Mouse (Mus musculus): ENCODE results near the gene Tnr.
A peak's percentile ranks its signal among the peaks of the same experiment; 100 is the strongest.

Gene Tnr

DNA sequence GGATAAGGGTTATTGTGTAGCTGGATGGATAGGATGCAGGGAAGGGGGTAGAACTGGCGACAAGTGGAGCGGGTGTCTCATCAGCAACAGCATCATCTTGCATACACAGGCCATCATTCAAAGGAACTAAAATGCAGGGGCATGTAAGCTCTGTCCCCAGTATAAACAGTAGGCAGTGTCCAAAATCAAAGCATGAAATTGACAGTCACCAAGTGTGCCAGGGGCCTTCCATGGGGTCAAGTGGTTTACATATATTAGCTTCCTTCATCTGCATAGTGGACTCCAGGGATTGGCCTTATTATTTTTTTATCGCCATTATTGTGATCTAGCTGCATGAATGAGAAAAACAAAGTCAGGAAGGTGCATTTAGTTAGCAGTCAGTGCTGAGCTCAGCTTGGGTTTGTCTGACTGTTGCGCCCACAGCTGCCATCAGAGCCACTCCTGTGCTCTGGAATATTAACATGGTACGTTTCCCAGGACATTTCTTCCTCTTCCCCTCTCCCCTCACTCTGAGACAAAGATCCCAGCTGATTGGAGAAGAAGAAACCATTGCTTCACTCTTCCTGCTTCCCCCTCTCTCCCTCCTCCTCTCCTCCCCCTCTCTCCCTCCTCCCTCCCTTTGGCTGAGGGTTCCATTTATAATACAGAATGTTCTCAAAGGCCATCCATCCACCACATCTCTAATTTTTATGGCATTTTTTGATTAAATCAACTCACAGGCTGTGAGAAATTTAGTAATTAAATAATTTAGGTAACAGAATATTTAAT, 106.4 kb downstream of the Tnr start:
- no peak for DNase-seq (ENCODE audit: low spot score)

DNA sequence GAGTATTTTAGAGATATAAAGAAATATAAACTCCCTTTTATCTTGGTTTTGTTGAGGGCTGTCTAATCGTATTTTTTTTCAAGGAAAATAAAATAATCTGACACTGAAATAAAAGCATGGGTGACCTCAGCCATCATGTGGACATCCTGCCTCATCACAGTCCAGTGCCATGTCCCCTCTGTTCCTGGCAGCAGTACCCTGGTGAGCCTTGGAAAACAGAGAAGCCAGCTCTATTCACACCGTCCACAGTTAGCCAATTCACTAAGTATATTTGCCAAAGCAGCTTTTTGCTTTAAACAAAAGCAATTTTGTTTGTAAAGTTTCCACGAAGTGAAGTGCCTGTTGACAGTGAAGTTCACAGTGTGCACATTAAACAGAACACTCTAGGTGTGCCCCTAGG, 109.0 kb downstream of the Tnr start:
- no peak for DNase-seq (ENCODE audit: low spot score)

DNA sequence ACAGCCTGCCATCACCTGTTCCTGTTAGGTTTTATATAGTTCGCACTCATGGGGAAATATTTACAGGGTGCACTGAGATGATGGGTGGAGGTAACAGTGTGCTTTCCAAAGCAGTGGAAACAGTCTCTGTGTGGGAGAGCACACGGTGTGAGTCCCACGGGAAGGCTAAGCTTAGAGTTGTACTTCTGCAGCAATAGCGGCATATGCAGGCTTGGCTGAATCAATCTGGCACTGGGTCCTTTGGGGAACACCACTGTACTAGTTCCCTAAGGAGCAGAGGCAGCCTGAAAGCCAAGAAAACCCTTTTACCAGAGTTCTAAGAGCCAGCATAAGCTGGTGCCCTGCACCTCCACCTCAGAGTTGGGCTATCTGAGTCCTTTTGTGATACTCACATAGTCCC, 115.8 kb downstream of the Tnr start:
- no peak for DNase-seq (ENCODE audit: low spot score)

DNA sequence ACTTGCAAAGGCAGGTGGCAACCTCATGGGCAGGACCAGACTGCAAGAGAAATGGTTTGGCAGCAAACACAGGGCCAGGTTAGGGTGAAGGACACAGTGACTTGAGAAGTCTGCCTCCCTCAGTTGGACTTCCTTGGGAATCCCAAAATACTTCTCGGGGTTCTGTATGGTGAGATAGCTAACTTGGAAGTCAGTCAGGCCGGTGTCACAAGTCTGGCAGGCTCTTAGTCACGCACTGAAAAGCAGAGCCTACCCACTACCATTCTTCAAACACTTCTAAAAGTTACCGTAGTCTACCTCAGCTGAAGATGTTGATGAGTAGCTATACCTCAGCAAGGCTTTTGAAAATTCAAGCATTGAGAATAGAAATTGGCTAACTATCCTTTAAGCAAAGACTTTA, 122.2 kb downstream of the Tnr start:
- no peak for DNase-seq (ENCODE audit: low spot score)

DNA sequence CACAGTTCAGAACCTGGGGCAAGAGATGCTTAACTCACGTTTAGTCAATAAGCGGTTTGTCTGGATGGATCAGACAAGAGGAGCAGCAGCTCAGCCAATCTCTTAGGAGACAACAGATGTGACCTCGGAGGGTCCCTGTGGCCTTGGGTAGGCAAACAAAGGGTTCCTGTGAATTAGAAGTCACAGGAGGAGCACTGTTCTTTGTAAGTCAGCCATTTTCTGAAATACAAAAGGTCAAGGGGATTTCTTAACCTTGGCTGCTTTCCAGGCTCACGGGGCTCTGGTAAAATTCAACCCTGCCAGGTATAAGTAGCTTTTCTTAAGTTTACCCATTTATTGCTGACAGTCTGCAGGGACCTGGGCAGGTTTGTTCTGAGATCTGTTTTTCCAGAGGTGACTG, 126.9 kb downstream of the Tnr start:
- DNase-seq (ENCODE audit: low spot score) = peak; percentile 27

DNA sequence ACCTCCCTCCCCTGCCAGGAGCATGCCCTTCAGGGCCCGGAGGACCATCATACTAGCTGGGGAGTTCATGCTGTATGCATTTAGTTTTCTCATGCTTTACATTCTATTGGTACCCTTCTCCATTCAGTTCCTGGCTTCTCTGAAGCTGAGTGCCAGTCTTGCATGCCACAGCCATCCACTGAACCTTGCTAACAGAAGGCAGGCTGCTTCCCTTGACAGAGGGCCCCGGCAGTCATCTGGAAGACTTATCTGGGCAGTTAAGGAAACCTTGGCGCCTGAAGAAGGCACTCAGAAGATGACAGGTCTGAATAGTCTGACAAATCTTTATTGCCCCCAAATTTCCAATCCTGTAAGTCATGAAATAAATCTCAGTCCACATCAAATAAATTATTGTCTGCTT, 131.7 kb downstream of the Tnr start:
- DNase-seq (ENCODE audit: low spot score) = no peak

DNA sequence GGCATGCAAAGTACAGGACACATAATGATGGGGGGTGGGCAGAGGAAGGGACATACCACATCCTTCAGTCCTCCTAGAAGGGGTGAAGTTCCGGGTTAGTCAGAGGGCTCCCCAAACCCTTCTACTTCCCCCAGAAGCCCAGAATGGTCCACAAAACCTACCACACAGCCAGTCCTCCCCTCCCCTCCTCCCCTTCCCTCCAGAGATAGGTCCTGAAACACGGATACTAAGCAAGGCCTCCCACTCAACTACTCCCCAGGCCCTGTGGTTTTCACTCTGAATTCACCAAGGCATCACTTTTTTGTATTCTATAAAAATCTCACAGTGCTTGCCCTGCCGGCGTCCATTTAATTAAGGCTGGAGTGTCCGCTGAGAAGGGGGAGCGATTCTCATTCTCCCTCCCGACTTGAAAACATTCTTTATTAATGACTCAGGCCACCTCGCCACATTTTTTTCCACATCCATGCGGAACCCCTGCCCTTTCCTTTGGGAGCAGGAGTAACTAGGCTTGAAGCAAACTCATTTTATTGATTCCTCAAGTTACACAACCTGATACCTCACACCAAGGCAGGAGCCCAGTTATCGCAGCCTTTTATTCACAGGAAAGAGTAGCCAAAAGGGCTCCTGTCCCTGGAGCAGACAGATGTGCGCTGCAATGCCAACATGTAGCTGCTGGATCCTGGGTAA, 134.4 kb downstream of the Tnr start:
- peak; percentile 8 for DNase-seq (ENCODE audit: low spot score)

DNA sequence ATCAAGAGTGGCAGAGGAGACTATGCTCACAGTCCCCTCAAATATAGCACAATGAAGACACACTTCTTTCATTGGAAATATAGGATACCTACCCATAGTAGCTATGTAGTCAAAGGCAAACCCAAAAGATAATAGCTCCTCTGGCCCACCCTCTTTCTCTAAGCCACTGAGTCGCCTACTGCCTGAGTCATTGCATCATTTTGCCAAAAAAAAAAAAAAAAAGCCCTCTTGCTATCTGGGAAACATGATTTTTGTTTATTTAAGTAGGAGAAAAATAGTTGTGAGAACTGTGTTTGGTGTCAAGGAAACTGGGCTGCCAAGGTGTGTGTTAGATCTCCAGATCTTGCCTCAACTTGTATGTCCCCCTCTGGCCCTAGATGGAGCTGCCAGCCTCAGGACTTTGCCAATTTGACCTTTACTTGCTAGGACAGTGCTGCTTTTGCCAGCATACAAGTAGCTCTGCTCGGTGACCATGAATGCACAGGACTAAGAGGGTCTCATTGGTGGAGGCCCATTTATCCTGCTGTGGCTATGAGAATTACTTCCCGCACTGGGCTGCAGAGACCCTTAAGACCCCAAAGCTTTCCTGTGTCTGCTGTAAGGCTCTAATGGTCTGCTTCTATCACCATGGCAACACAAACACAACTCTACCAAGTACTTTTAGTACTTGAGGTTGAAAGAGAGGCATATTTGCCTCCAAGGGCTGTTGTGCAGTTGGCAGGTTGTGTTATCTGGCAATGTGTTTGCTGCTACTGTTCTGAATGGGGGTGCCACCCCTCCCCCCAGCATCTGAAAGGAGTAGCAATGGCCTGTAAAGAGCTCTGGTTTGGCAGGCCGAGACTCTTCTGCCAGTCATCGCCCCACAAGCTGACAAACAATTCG, 137.3 kb downstream of the Tnr start:
- no peak for DNase-seq (ENCODE audit: low spot score)

DNA sequence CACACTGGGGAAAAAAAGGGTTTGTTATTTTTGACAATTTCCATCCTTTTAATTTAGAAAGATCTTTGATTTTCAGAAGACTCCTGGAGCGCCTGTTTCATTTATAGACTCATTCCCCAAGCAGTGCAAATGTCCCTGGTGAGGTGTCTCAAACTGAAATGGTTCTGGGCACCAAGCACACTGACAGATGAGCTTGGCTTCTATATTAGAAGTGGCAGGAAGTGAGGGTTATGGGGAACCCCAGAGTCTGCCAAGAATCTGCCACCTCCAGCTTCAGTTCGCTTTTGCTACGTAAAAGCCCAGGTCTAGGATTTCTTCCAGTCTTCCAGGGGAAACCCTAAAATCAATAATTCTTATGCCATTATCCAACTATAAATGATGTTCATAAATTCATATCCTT, 140.9 kb downstream of the Tnr start:
- DNase-seq (ENCODE audit: low spot score) = no peak

DNA sequence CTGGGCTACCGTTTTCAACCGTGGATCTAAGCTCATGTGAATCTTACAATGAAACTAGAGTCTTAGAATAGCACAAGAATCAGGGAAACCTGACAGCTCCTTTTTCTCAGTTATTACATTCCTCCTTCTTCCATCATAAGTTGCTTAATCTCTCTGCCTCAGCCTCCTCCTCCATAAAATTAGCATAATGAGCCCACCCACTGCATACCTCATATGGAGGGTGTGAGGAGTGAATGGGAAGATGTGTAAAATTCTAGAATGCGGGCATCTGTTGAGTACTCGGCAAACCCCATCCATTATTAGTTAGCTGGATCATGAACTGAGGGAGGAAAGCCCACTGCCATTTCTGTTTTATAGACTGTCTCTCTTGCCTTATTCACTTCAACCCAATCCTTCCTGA, 141.4 kb downstream of the Tnr start:
- no peak for DNase-seq (ENCODE audit: low spot score)

DNA sequence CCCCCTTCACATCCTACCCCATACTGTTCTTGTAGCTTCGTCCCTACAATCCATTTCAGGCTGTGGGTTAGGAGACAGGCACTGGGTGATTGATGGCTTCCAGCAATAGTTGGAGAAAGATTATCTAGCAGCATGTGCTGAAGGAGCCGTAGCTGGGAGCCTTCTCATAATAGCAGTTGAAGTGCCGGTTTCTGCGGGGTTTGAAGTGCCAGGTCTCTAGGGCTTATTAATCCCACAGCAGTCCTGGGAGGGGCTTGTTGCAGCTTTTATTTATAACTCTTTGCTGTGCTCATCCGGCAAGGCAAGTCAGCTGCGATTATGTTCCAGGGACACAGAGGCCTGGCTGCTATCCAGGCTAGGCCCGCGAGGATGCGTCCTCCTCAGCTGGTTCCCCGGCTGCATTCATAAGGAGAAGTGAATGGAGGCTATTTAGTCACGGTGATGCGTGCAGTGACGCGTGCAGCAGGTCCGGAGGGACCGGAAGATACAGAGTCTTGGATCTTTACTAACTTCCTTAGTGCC, 147.1 kb downstream of the Tnr start:
- peak; percentile 39 for DNase-seq (ENCODE audit: low spot score)

DNA sequence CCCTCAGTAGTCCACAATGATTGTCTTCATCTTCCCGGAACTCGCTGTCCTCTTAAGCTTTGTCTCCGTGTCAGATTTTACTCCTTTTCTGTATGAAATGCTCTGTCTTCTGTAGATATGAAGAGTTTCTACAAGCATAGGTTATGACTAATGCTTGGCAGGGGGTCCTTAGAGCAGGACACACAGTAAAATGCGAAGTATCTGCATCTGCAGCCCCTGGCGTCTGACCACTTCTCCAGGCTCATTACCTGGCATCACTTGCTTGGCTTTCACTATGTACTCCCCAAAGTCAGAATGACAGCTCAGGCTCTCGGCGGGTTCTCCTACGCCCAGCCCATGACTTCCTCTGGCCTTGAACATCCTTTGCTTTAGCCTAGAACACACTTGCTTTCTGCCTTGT, 147.6 kb downstream of the Tnr start:
- no peak for DNase-seq (ENCODE audit: low spot score)

DNA sequence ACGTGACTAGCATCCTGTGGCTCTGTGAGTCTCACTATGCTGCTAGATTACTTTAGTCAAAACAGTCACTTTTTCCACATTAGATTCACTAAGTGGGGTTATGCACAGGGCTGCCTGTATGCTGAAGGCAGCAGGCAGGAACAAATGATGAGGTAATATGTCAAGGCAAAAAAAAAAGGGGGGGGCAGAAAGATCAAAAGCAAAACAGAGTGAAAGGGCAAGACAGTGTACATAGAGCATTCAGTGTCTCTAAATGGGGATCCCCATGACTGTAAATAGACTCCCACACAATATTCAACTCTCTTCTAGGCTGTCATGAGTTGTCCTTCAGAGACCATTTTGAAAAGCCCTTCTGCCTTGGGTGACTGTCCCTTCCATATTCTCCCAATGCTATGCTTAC, 150.7 kb downstream of the Tnr start:
- no peak for DNase-seq (ENCODE audit: low spot score)

DNA sequence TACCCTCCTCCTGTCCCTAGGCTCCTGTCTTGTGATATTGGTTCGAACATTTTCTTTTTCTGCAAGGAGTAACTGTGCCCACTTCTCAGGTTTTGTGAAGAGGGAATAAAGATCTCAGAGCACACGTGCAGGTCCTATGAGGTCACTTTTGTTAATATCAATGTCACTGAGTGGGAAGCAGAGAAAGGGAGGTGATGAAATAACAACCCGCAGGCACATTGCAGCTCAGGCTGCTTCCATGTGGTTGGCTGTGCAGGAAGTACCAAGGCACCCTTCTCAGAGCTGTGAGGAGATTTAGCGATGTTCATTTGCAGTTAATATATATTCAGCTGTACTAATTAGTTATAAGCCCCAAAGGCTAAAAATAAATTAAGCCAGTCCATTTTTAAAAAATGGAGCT, 151.9 kb downstream of the Tnr start:
- no peak for DNase-seq (ENCODE audit: low spot score)

DNA sequence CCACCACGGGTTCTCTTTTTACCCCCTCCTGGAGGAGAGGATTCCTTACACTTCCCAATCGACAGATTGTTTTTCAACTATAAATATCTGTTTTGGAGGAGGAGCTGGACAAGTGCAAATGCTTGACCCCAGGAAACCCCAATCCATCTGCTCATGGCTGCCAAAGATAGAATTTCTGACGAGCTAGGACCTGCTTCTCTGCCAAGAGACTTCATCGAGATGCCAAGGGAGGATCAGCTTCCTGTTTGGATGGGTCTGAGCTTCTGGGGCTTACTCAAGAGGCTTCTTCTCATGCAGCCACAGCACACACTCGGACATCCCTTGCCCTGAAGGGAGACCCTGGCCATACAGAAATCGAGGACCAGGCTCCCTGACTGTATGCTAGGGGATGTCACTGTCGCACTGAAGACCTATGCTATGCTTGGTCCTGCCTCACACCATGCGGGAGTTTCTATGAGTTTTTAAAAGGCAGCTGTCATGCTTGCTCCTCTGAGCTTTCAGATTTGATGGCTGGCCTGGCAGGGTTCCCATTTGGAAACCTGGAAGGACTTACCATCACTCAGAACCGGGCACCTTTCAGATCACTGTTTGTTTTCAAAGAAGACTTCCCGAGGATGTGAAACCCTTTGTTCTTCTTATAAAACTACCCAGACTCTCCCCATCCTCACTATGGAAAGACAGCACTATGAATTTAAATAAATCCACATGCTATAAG, 154.8 kb downstream of the Tnr start:
- no peak for DNase-seq (ENCODE audit: low spot score)

DNA sequence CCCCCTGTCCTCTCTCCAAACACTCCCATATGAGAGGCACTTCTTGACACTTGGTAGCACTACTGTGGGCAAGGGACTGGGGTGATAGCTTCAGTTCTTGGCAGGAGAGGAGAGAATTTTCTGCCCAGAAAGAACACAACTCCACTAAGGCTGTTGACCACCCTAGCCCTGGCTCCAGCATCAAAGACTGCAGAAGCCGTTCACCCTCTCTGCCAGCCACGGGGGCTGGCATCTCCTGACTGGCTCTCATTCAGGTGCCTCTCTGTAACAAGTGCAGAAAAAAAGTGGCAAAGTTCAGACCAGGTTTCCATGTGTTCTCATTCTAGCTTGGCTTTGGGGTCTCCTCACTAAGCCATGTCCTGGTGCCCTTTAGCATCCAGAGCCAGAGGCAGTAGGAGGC, 157.7 kb downstream of the Tnr start:
- no peak for DNase-seq (ENCODE audit: low spot score)

DNA sequence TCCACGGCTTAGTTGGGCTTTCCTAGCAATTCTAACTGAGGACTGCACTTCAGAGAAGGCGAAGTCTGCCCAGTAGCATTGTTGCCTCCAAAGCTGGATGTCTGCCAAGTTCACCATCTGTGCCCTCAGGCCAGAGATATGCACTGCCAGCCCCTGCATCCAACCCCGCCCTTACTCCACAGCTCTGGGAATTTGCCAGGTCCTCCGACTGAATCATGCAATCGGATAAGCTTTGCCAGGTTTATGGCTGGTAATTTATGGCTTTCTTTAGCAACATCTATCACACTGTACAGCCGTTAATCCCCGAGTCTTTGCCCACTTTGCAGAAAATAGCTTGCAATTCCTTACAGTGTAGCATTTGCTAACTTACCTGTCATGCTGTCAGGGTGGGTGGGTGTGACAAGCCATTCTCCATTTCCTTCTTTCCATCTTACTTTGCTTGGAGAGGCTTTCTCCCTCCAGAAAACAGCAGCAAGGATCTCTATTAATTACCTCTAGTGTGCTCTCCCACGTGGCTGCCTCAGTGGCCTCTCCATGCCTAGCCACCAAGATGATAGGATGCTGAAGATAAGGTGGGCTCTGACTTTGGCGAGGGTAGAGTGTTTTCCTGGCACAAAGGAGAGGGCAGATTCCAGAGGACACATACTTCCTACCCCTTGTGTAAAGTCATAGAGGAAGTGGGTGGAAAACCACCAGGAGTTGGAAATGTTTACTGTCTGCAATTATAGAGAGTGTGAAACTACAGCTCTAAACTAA, 163.1 kb downstream of the Tnr start:
- DNase-seq (ENCODE audit: low spot score) = no peak

DNA sequence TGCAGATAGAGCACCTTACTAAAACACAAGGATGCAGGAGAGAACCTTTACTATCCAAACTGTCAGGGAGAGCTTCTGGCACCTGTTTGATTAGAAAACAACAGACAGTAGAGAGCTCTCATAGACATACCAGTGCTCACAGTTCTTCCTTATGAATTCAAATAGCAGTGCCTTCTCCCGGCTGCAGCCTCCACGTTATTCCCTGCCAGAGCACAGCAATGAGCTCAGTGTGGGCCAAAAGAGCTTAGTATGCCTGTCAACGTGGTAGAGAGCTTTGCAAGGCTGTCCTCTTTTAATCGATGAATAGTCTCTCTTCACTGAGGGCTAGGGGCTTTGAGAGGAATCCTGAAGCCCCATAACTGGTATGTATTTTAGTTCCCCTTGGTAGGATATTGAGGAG, 173.1 kb downstream of the Tnr start:
- DNase-seq (ENCODE audit: low spot score) = no peak

DNA sequence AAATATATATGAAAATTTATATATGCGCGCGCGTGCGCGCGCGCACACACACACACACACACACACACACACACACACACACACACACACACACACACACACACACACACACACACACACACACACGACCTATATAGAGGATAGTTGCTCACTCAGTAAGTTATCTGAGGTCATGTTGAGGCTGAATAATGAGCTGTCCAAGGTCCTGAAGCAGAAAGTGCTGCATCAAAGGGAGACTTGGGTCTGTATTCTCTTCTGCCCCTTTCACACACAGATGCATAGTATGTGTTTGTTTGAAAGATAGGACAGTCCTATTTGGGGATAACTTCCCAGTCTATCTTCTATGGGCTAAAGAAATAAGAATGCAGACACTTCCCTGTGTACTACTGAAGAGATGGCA, 178.5 kb downstream of the Tnr start:
- peak; percentile 90 for DNase-seq (ENCODE audit: low spot score)

DNA sequence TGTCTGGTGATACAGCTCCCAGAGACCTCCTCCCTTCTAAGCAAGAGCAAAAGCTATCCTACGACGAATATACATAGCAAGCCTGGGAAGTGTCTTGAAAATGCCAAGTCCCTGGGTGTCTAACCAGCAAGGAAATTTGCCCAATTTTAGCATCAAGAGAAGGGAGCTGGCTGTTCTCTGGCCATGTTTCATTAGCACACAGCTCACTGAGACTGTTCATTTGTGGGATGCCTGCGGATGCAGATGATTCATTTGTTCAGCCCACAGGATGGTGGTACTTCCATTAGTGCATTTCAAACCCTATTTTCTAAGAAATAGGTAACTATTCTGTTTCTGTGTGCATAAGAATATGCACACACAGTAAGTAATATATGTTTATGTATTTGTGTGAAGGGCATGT, 181.4 kb downstream of the Tnr start:
- no peak for DNase-seq (ENCODE audit: low spot score)

DNA sequence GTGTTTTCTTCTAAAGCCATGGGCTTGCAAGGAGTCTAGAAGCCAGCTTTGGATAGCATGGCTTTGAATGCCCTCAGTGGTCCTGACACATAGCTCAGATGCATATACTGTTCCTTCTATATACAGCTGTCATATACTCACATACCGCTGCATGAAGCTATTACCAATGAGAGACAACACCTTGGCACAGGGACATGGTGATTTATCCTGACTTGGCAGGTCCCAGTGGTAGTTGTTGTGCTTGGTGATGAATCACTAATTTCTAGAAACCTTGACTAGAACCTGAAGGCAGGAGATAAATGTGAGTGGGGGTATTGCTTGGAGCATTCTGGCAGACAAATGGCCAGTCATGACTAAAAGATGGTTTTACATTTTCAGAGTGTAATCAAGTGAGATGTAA, 192.7 kb downstream of the Tnr start:
- DNase-seq (ENCODE audit: low spot score) = no peak
